Mouse (Mus musculus) urinary bladder, adult 2 months (tissue): ENCODE data around the gene Rab21. TPM values are rescaled to one million over a fixed set of nuclear protein-coding genes. Genes with fewer than 3 reads are reported as not detected.

Experiments used
- DNase-seq: peaks from one replicate; pipeline ENCODE4 v3.0.0; 2022; ENCODE audit warnings: low spot score
- polyA plus RNA-seq: library from polyadenylated mRNA; depleted of rRNA; stranded (reverse); fragments of >200 nt; gene quantifications from 2 replicates; pipeline ENCODE4 v1.2.3, GENCODE M21; 2012; rRNA removed

Gene Rab21
- polyA plus RNA-seq, 1 experiment = 36.2 TPM

- DNase-seq = no peak
These were observed 34.0 kb downstream of the Rab21 start for GRCm38 (mm10) chr10:115281381-115281780.

GRCm38 (mm10) chr10:115271649-115272048, 43.7 kb downstream of the Rab21 start:
- DNase-seq = no peak

GRCm38 (mm10) chr10:115270612-115271390, 44.6 kb downstream of the Rab21 start:
- DNase-seq = no peak

- no peak for DNase-seq
These were observed 52.4 kb downstream of the Rab21 start for GRCm38 (mm10) chr10:115262926-115263562.

GRCm38 (mm10) chr10:115262261-115262660, 53.1 kb downstream of the Rab21 start:
- no peak for DNase-seq

GRCm38 (mm10) chr10:115261428-115261827, 54.0 kb downstream of the Rab21 start:
- DNase-seq = no peak

- DNase-seq = no peak
These were observed 59.2 kb downstream of the Rab21 start for GRCm38 (mm10) chr10:115256162-115256561.

- DNase-seq = no peak
These were observed 61.9 kb downstream of the Rab21 start for GRCm38 (mm10) chr10:115253521-115253920.

GRCm38 (mm10) chr10:115252321-115252757, 63.1 kb downstream of the Rab21 start:
- DNase-seq = peak; percentile 39

GRCm38 (mm10) chr10:115251088-115251934, 64.1 kb downstream of the Rab21 start, which contains the start of gene Tbc1d15:
Gene Tbc1d15 (minus strand): TSS chr10:115251467.
- peak; percentile 93 for DNase-seq

GRCm38 (mm10) chr10:115250235-115251087, 64.9 kb downstream of the Rab21 start:
- no peak for DNase-seq

- DNase-seq = no peak
These were observed 67.4 kb downstream of the Rab21 start for GRCm38 (mm10) chr10:115248041-115248440.

GRCm38 (mm10) chr10:115245488-115245887, 69.9 kb downstream of the Rab21 start:
- DNase-seq = no peak

GRCm38 (mm10) chr10:115241082-115241595, 74.3 kb downstream of the Rab21 start:
- no peak for DNase-seq

GRCm38 (mm10) chr10:115237931-115238330, 77.5 kb downstream of the Rab21 start:
- DNase-seq = no peak

Other genes with a start within 250 kb of the Rab21 start
- gene Tph2, start 130.6 kb downstream of the Rab21 start, polyA plus RNA-seq = not detected in 2 replicates
- 44.6 and 52.0 TPM in 2 replicates for gene Tbc1d15, start 64.1 kb downstream of the Rab21 start, polyA plus RNA-seq
- 18.8 and 19.4 TPM in 2 replicates for gene Tmem19, start 46.9 kb upstream of the Rab21 start, polyA plus RNA-seq
- 9.9 and 11.1 TPM in 2 replicates for gene Thap2, start 68.8 kb upstream of the Rab21 start, polyA plus RNA-seq
- 82.9 and 116 TPM in 2 replicates for gene Zfc3h1, start 69.4 kb upstream of the Rab21 start, polyA plus RNA-seq